Mouse (Mus musculus) hindbrain, embryonic 15.5 days (tissue): Measurements from ENCODE around the gene Dync1h1. TPM values are rescaled to one million over a fixed set of nuclear protein-coding genes. Genes with fewer than 3 reads are reported as not detected.

Experiments used
- ATAC-seq: fragments of 200-750 bp; cut with Nextera tagmentation; 2 replicates; pipeline ENCODE4 v1.8.0; 2017; ENCODE audit warnings: low read depth, moderate number of reproducible peaks, moderate TSS enrichment; ENCODE audit not compliant: low FRiP score
- H3K27ac ChIP-seq: fragments of 300-500 bp; sonication (generic); replicated peaks from 2 replicates; pipeline ENCODE4 v1.5.1; 2015; ENCODE audit warnings: mild to moderate bottlenecking, inconsistent platforms
- H3K27me3 ChIP-seq: fragments of 300-500 bp; sonication (generic); 2 replicates; pipeline ENCODE4 v1.6.1; 2015; ENCODE audit warnings: control low read depth, inconsistent platforms
- H3K36me3 ChIP-seq: fragments of 300-500 bp; sonication (generic); 2 replicates; pipeline ENCODE4 v1.6.1; 2015; ENCODE audit warnings: control low read depth, inconsistent platforms
- H3K4me1 ChIP-seq: fragments of 300-500 bp; sonication (generic); replicated peaks from 2 replicates; pipeline ENCODE4 v1.6.1; 2015; ENCODE audit warnings: control low read depth, inconsistent platforms
- H3K4me2 ChIP-seq: fragments of 300-500 bp; sonication (generic); 2 replicates; pipeline ENCODE4 v1.6.1; 2015; ENCODE audit warnings: moderate library complexity, mild to moderate bottlenecking, inconsistent platforms
- H3K4me3 ChIP-seq: fragments of 300-500 bp; sonication (generic); 2 replicates; pipeline ENCODE4 v1.5.1; 2015; ENCODE audit warnings: mild to moderate bottlenecking, inconsistent platforms
- H3K9ac ChIP-seq: fragments of 300-500 bp; sonication (generic); 2 replicates; pipeline ENCODE4 v1.6.1; 2015; ENCODE audit warnings: inconsistent platforms
- H3K9me3 ChIP-seq: fragments of 300-500 bp; sonication (generic); 2 replicates; pipeline ENCODE4 v1.6.1; 2016; ENCODE audit warnings: control low read depth, inconsistent platforms
- WGBS: fragments of 180-500 bp; shearing (Covaris S2); methylation state at CpG from one replicate; pipeline ENCODE4 v1.1.7; 2015; 5-methylcytosine and 5-hydroxymethylcytosine counted together
- microRNA-seq: library from miRNA; unstranded; fragments of <30 nt; microRNA quantifications from one replicate; pipeline ENCODE4, GENCODE M21; 2016
- polyA plus RNA-seq: library from polyadenylated mRNA; unstranded; fragments of >200 nt; fragmentation: Nextera tagmentation; extraction: Ambion mirVana; gene quantifications from 2 replicates; pipeline ENCODE4 v1.2.1, GENCODE M21; 2015

Dync1h1 gene
- polyA plus RNA-seq, 1 experiment from 2014 or later = 92.9 TPM

DNA sequence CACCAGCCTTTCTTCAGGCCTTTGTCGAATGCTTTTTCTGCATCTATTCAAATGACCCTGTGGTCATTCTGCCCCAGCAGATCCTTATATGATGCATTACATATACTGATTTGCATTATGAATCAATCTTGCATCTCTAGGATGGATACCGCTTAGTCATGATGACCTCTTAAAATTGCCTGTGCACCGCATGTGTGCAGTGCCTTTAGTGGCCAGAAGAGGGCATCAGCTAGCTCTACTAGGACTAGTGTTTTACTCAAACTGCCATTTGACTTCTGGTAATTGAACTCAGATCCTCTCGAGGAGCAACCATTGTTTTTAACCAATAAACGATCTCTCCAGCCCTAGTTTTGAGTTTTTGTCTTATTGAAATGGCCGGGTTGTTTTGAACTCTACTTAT is 112.5 kb downstream of the Dync1h1 start:
- WGBS = 98% methylated on average over 6 of the region's 6 CpGs

DNA sequence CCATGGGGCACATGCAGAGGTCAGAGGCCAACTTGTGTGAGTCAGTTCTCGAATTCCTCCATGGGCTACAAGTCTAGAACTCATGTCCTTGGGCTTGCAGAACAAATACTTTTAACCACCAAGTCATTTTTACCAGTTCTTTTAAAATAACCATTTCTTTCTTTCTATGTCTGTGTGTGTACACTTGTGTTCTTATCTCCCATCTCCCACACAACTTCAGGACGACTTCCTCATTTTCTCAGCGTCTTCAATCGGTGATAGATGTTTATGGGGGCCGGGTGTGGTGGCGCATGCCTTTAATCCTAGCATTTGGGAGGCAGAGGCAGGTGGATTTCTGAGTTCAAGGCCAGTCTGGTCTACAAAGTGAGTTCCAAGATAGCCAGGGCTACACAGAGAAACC is 113.0 kb downstream of the Dync1h1 start:
- Histone ChIP-seq H3K27me3 (no peaks in the 10 kb centered on the region), H3K36me3 (no peaks in the 10 kb centered on the region), H3K4me1 (no peaks in the 10 kb centered on the region), H3K27ac (no peak overlapping the region), H3K4me2 (no peak overlapping the region), H3K9me3 (no peaks in the 10 kb centered on the region), H3K9ac (no peak overlapping the region), H3K4me3 (no peak overlapping the region)
- no peak for ATAC-seq
- 93% methylated on average over 6 of the region's 6 CpGs for WGBS

More for the DNA sequence above, 112.5 kb downstream of the Dync1h1 start:
- H3K4me1 ChIP-seq = no peaks in the 10 kb centered on the region
- no peak for ATAC-seq
- H3K36me3 ChIP-seq = no peaks in the 10 kb centered on the region
- H3K27me3 ChIP-seq = no peaks in the 10 kb centered on the region
- H3K4me2 ChIP-seq = no peak overlapping the region
- H3K9me3 ChIP-seq = no peaks in the 10 kb centered on the region
- H3K4me3 ChIP-seq = no peak overlapping the region
- no peak overlapping the region for H3K9ac ChIP-seq
- no peak overlapping the region for H3K27ac ChIP-seq

DNA sequence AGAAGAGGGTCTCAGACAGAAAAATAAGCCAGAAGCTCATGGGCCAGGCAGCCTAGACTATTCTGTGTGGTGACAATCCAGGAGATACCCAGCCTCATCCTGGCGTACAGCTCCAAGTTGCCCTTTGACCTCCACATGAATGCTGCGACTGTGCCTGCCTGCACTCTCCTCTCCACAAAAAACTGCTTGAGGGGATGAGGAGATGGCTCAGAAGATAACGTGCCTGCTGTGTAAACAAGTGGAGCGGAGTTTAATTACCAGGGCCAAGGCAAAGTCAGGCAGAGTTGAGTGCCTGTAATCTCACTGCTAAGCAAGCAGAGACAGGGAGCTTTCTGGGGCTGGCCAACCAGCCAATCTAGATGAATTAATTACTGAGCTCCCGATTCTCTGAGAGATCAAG is 114.8 kb downstream of the Dync1h1 start:
- ATAC-seq = no peak
- WGBS = 33% methylated on average over 5 of the region's 5 CpGs
- Histone ChIP-seq H3K36me3 (no peaks in the 10 kb centered on the region), H3K9ac (no peak overlapping the region), H3K27ac (no peak overlapping the region), H3K27me3 (0 out of 2 replicates have a peak, but pooled peaks cover 3% of the 10 kb centered on the region), H3K4me1 (no peaks in the 10 kb centered on the region), H3K4me2 (no peak overlapping the region), H3K9me3 (no peaks in the 10 kb centered on the region), H3K4me3 (no peak overlapping the region)

Small RNA genes within 50 kb of the gene (microRNA-seq; reads per million reads assigned to microRNA genes)
- not detected for gene Gm27299

Other genes with a start within 250 kb of the Dync1h1 start
- 143 and 151 TPM in 2 replicates for gene Ppp2r5c, start 154.3 kb upstream of the Dync1h1 start, polyA plus RNA-seq
- 0.43 and 0.49 TPM in 2 replicates for gene 1700001K19Rik, start 81.2 kb downstream of the Dync1h1 start, polyA plus RNA-seq
- 1,417 and 1,497 TPM in 2 replicates for gene Hsp90aa1, start 101.3 kb downstream of the Dync1h1 start, polyA plus RNA-seq
- 24.4 and 25.0 TPM in 2 replicates for gene Wdr20, start 136.5 kb downstream of the Dync1h1 start, polyA plus RNA-seq
- 14.0 and 16.0 TPM in 2 replicates for gene Mok, start 239.5 kb downstream of the Dync1h1 start, polyA plus RNA-seq
- gene Zfp839, start 248.8 kb downstream of the Dync1h1 start, polyA plus RNA-seq = 4.4 and 4.8 TPM in 2 replicates